Mouse (Mus musculus) kidney, adult 2 months (tissue): ENCODE measurements around the gene Zc3h7b. TPM values are rescaled to one million over a fixed set of nuclear protein-coding genes. Genes with fewer than 3 reads are reported as not detected.
A peak's percentile ranks its signal among the peaks of the same experiment; 100 is the strongest.

Source experiments
- DNase-seq: peaks from one replicate; pipeline ENCODE4 v3.0.0; 2021
- H3K27ac ChIP-seq: fragments of 200-500 bp; 2 replicates; pipeline ENCODE4 v1.5.1; 2012; ENCODE audit warnings: low read depth, low read length, control low read depth, inconsistent platforms; ENCODE audit not compliant: insufficient read depth
- H3K27me3 ChIP-seq: fragments of 200-500 bp; replicated peaks from 2 replicates; pipeline ENCODE4 v1.6.1; 2012; ENCODE audit warnings: mild to moderate bottlenecking, moderate library complexity, low read length, inconsistent platforms; ENCODE audit not compliant: control insufficient read depth, insufficient read depth
- H3K36me3 ChIP-seq: fragments of 200-500 bp; 2 replicates; pipeline ENCODE4 v1.6.1; 2012; ENCODE audit warnings: mild to moderate bottlenecking, moderate library complexity, low read length, inconsistent platforms; ENCODE audit not compliant: control insufficient read depth, insufficient read depth
- H3K4me1 ChIP-seq: fragments of 200-500 bp; 2 replicates; pipeline ENCODE4 v1.6.1; 2011; ENCODE audit warnings: low read length; ENCODE audit not compliant: control insufficient read depth, insufficient read depth
- H3K4me3 ChIP-seq: fragments of 200-500 bp; 2 replicates; pipeline ENCODE4 v1.5.1; 2011; ENCODE audit warnings: mild to moderate bottlenecking, low read depth, low read length, control low read depth; ENCODE audit not compliant: insufficient read depth
- CTCF ChIP-seq: fragments of 200-500 bp; conservative IDR thresholded peaks from 2 replicates; pipeline ENCODE4 v1.5.1; 2011; ENCODE audit warnings: low read depth, mild to moderate bottlenecking, control low read depth, low read length, moderate library complexity, mixed read lengths; ENCODE audit not compliant: insufficient read depth, insufficient read length
- POLR2A ChIP-seq: fragments of 200-500 bp; IDR thresholded peaks from one replicate; pipeline ENCODE4 v1.6.1; 2011; ENCODE audit warnings: low read depth, low read length, control low read depth
- WGBS: fragments of 180-500 bp; shearing (Covaris S2); methylation state at CpG from one replicate; pipeline ENCODE4 v1.1.7; 2018; 5-methylcytosine and 5-hydroxymethylcytosine counted together
- polyA plus RNA-seq: library from polyadenylated mRNA; depleted of rRNA; stranded (reverse); fragments of >200 nt; gene quantifications from 2 replicates; pipeline ENCODE4 v1.2.3, GENCODE M21; 2012

The Zc3h7b gene
- polyA plus RNA-seq, 1 experiment = 46.5 TPM

- Histone ChIP-seq H3K27me3 (no peaks in the 10 kb centered on the region), H3K36me3 (no peaks in the 10 kb centered on the region; the same call in 1 of the 2 replicates), H3K27ac (peak overlapping the region; percentile 99), H3K4me3 (peak overlapping the region; percentile 55), H3K4me1 (peaks cover 47% of the 10 kb centered on the region)
- DNase-seq = peak; percentile 98
- TF ChIP-seq CTCF (no peak), POLR2A (peak; percentile 23)
- under 1% methylated on average over 10 of the region's 10 CpGs for WGBS
Observed at GRCm38 (mm10) chr15:81810150-81810549, 65.3 kb downstream of the Zc3h7b start.

DNA sequence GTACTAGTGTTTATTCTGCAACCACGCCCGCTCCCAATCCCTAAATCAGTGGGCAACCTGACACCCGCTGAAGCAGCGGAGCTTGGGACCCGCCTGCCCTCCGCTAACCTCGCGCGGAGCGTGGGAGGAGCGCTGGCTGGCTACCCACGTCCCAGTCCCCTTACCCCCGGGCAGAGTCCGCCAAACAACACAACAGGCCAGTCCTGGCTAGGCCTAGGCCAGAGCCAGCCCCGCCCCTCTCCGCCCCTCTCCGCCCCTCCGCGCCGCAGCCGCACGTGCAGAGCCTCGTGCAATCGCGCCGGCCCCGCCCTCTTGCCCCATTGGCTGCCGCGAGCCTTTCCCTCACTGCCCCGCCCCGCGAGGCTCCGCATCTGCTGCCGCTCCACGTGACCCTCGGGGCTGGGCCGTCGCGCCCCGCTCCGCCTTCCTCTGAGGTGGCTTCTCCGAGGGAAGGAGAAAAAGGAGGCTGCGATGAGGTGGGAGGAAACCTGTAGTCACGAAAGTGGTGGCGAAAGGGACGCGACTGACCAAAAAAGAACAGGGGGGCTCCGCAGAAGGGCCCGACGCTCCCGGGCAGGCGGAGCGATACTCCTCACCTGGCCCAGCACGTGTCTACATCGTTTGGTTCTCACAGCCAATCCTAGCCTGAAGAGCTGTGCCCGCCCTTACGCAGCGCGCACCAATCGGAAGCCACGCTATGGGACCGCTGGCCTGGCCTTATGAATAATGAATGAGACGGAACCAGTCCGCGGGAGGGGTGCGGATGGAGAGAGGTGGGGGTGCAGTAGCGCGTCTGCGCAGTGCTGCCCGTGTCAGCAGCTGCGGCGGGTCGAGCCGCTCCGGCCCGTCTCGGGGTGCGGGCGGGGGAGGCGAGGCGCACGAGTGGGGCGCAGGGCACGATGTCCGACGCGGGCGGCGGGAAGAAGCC, 66.1 kb downstream of the Zc3h7b start:
- DNase-seq = peak; percentile 99
- Histone ChIP-seq H3K27me3 (no peaks in the 10 kb centered on the region), H3K27ac (peak overlapping the region; percentile 99), H3K4me3 (peak overlapping the region; percentile 76), H3K36me3 (peaks cover 4% of the 10 kb centered on the region; the same call in 1 of the 2 replicates), H3K4me1 (peaks cover 39% of the 10 kb centered on the region)
- WGBS = under 1% methylated on average over 89 of the region's 89 CpGs
- TF ChIP-seq CTCF (no peak), POLR2A (peak; percentile 88)

DNA sequence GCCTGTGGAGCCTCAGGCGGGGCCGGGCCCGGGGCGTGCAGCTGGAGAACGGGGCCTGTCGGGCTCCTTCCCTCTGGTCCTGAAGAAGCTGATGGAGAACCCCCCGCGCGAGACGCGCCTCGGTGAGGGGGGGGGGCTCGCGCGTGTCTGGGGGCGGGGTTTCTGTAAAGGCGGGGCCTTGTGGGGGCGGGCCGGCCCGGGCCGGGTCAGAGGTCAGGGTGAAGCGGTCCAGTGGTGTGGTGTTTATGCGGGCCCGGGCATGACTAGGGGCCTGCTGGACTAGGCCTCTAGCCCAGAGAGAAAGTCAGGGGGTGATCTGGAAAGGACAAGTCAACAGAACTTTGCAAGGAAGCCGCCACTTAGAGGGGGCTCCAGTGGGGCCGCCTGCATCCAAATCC, 66.7 kb downstream of the Zc3h7b start:
- peak; percentile 84 for DNase-seq
- Histone ChIP-seq H3K27me3 (no peaks in the 10 kb centered on the region), H3K27ac (peak overlapping the region; percentile 96), H3K36me3 (peaks cover 7% of the 10 kb centered on the region; the same call in 1 of the 2 replicates), H3K4me1 (peaks cover 32% of the 10 kb centered on the region), H3K4me3 (peak overlapping the region; percentile 76)
- TF ChIP-seq CTCF (no peak), POLR2A (no peak)
- WGBS = 2% methylated on average over 26 of the region's 26 CpGs

DNA sequence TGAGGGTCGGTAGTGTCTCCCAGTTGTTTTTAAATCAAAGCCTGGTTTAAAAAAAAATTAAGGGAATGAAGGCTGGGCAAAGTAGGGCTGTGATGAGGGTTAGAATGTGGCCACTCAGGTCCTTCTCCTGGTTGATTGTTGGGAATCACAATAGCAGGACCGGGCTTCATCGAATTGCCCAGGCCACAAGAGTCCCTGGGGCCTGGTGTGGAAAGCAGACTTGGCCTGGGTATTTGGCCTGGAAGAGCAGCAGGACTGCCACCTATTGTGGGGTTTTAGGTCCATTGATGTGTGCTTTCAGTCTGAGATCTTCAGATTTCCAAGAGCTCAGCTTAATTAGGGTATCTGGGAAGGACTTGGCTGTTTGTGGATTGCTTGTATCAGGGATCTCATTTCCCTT, 67.4 kb downstream of the Zc3h7b start:
- WGBS = 20% methylated on average over 3 of the region's 3 CpGs
- H3K36me3 ChIP-seq = peaks cover 11% of the 10 kb centered on the region
- TF ChIP-seq CTCF = no peak
- no peak for TF ChIP-seq POLR2A
- DNase-seq = no peak
- no peaks in the 10 kb centered on the region for H3K27me3 ChIP-seq
- peak overlapping the region; percentile 76 for H3K4me3 ChIP-seq
- H3K4me1 ChIP-seq = peaks cover 29% of the 10 kb centered on the region
- peak overlapping the region; percentile 96 for H3K27ac ChIP-seq

GRCm38 (mm10) chr15:81812696-81813631, 68.1 kb downstream of the Zc3h7b start:
- Histone ChIP-seq H3K27ac (peak overlapping the region; percentile 96), H3K27me3 (no peaks in the 10 kb centered on the region), H3K4me3 (peak overlapping the region; percentile 76), H3K4me1 (peaks cover 25% of the 10 kb centered on the region), H3K36me3 (peaks cover 11% of the 10 kb centered on the region)
- no peak for TF ChIP-seq POLR2A
- TF ChIP-seq CTCF = no peak
- DNase-seq = peak; percentile 21
- 35% methylated on average over 7 of the region's 7 CpGs for WGBS

- Histone ChIP-seq H3K27ac (no peak overlapping the region), H3K27me3 (no peaks in the 10 kb centered on the region), H3K4me3 (no peak overlapping the region), H3K36me3 (peaks cover 12% of the 10 kb centered on the region), H3K4me1 (peaks cover 18% of the 10 kb centered on the region)
- DNase-seq = peak; percentile 67
- 67% methylated on average over 5 of the region's 5 CpGs for WGBS
- TF ChIP-seq POLR2A = no peak
- no peak for TF ChIP-seq CTCF
Observed at GRCm38 (mm10) chr15:81813986-81814705, 69.3 kb downstream of the Zc3h7b start.
